Mouse (Mus musculus) small intestine, adult 2 months (tissue): ENCODE results near the gene Rprd2.

Source experiments
- CTCF ChIP-seq: fragments of 200-500 bp; IDR thresholded peaks from 2 replicates; pipeline ENCODE4 v1.5.1; 2012; ENCODE audit warnings: low read depth, mild to moderate bottlenecking, control low read depth, inconsistent platforms, low read length, moderate library complexity, mixed read lengths; ENCODE audit not compliant: insufficient replicate concordance, insufficient read length; ENCODE audit errors: extremely low read depth
- POLR2A ChIP-seq: fragments of 200-500 bp; IDR thresholded peaks from 2 replicates; pipeline ENCODE4 v1.6.1; 2012; ENCODE audit warnings: low read depth, mild to moderate bottlenecking, control low read depth, inconsistent platforms, low read length, moderate library complexity

DNA sequence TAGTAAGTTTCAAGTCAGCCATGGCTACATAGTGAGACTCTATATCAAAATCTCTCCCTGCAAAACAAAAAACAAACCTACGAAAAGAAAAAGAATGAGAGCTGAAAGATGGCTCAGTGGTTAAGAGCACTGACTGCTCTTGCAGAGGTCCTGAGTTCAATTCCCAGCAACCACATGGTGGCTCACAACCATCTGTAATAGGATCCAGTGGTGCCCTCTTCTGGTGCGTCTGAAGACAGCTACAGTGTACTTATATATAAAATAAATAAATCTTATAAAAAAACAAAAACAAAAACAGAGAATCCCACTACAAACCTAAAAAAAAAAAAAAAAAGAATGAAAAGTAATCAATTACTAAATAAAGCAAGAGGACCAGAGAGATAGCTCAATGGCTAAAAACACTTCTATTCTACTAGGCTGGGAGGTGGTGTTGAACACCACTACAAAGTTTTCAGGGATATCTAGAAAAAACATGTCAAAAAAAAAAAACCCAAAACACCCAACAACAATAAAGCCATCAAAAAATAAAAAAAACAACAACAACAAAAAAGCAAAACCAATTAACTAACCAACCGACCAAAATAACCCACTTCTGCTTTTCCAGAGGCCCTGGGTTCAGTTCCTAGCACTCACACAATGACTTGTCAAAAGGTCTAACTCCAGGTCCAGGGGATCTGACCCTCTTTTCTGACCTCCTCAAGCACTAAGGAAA is 24.0 kb upstream of the Rprd2 start:
- no peak for TF ChIP-seq CTCF
- no peak for TF ChIP-seq POLR2A
